Mouse (Mus musculus): ENCODE results near the gene Ctdspl. TPM values are rescaled to one million over a fixed set of nuclear protein-coding genes. Genes with fewer than 3 reads are reported as not detected.

The Ctdspl gene
- polyA plus RNA-seq, 1 experiment, result 29.3 TPM

GRCm38 (mm10) chr9:119037076-119037730 lies 111.0 kb downstream of the Ctdspl start:
- H3K4me1 ChIP-seq (ENCODE audit: control insufficient read depth, insufficient read depth, insufficient read length, low read length), result no peaks in the 10 kb centered on the region
- peaks cover 34% of the 10 kb centered on the region for H3K36me3 ChIP-seq (ENCODE audit: control insufficient read depth, insufficient read depth, low read length)
- no peak overlapping the region for H3K4me3 ChIP-seq (ENCODE audit: low read depth, low read length)
- H3K27me3 ChIP-seq (ENCODE audit: control insufficient read depth, insufficient read depth, low read length), result no peaks in the 10 kb centered on the region
- WGBS, result 83% methylated on average over 15 of the region's 15 CpGs
- H3K27ac ChIP-seq (ENCODE audit: insufficient read depth, low read depth, low read length), result no peak overlapping the region
- TF ChIP-seq CTCF (IDR thresholded peaks at IDR 0.05; ENCODE audit: extremely low read depth, insufficient read length, insufficient replicate concordance, low read depth, low read length), result no peak
- TF ChIP-seq POLR2A (IDR thresholded peaks at IDR 0.05; ENCODE audit: low read depth, low read length), result no peak

DNA sequence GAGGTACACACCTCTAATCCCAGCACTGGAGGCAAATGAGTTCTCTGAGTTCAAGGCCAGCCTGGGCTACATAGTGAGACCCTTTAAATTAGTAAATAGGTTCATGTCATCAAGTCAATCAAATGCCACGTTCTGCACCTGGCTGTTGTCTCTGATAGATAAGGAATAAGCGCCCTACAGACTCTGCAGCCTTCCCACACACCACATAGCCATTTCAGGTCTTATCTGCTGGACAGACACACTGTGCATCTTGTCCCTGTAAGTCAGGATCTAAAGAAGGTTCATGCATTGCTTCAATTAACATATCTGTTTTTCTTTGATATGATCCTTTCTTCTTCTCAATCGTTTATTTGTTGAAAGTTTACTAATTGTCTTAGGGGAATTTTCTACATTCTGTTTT lies 112.3 kb downstream of the Ctdspl start:
- Histone ChIP-seq H3K36me3 (ENCODE audit: control insufficient read depth, insufficient read depth, low read length) (peaks cover 29% of the 10 kb centered on the region), H3K4me1 (ENCODE audit: control insufficient read depth, insufficient read depth, insufficient read length, low read length) (no peaks in the 10 kb centered on the region), H3K27ac (ENCODE audit: insufficient read depth, low read depth, low read length) (no peak overlapping the region), H3K4me3 (ENCODE audit: low read depth, low read length) (no peak overlapping the region), H3K27me3 (ENCODE audit: control insufficient read depth, insufficient read depth, low read length) (no peaks in the 10 kb centered on the region)
- WGBS, result 82% methylated on average over 3 of the region's 3 CpGs
- TF ChIP-seq POLR2A (IDR thresholded peaks at IDR 0.05; ENCODE audit: low read depth, low read length) (no peak), CTCF (IDR thresholded peaks at IDR 0.05; ENCODE audit: extremely low read depth, insufficient read length, insufficient replicate concordance, low read depth, low read length) (no peak)

GRCm38 (mm10) chr9:119040101-119040775 lies 114.0 kb downstream of the Ctdspl start:
- Histone ChIP-seq H3K4me1 (ENCODE audit: control insufficient read depth, insufficient read depth, insufficient read length, low read length) (no peaks in the 10 kb centered on the region), H3K4me3 (ENCODE audit: low read depth, low read length) (no peak overlapping the region), H3K36me3 (ENCODE audit: control insufficient read depth, insufficient read depth, low read length) (peaks cover 23% of the 10 kb centered on the region), H3K27me3 (ENCODE audit: control insufficient read depth, insufficient read depth, low read length) (no peaks in the 10 kb centered on the region), H3K27ac (ENCODE audit: insufficient read depth, low read depth, low read length) (no peak overlapping the region)
- TF ChIP-seq POLR2A (IDR thresholded peaks at IDR 0.05; ENCODE audit: low read depth, low read length), result no peak
- TF ChIP-seq CTCF (IDR thresholded peaks at IDR 0.05; ENCODE audit: extremely low read depth, insufficient read length, insufficient replicate concordance, low read depth, low read length), result no peak
- 85% methylated on average over 15 of the region's 15 CpGs for WGBS

DNA sequence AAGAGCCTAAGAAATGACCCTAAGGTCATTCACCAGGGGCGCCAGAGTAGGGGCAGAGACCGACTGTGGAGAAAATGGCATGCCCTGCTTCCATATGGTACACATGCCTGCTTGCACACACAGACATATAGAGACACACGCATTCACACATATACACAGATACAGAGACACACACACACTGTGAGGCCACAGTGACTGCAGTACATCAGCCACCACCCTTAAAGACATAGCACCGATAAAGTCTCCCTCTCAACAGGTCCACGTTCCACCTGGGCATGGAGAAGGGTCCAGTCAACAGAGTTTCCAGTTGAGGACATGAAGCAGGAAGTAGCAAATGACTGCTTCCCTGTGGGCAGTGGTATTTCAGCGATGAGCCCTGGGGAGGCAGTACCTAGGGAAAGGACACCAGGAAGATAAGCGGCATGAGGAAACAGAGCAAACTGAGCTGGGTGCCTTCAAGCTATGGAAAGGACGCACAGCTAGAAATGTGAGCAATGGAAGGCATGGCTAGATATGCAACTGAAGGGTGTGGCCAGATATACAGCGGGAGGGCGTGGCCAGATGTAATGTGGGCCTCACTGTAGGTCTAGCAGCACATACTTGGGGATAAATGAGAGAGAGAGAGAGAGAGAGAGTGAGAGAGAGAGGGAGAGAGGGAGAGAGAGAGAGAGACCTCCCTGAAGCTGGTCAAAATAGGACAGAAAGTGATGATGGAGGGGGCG lies 122.1 kb downstream of the Ctdspl start:
- 46% methylated on average over 11 of the region's 11 CpGs for WGBS
- no peak overlapping the region for H3K4me3 ChIP-seq (ENCODE audit: low read depth, low read length)
- H3K36me3 ChIP-seq (ENCODE audit: control insufficient read depth, insufficient read depth, low read length), result no peaks in the 10 kb centered on the region
- no peak for TF ChIP-seq CTCF (IDR thresholded peaks at IDR 0.05; ENCODE audit: extremely low read depth, insufficient read length, insufficient replicate concordance, low read depth, low read length)
- no peak for TF ChIP-seq POLR2A (IDR thresholded peaks at IDR 0.05; ENCODE audit: low read depth, low read length)
- H3K27me3 ChIP-seq (ENCODE audit: control insufficient read depth, insufficient read depth, low read length), result peaks cover 5% of the 10 kb centered on the region
- H3K4me1 ChIP-seq (ENCODE audit: control insufficient read depth, insufficient read depth, insufficient read length, low read length), result peaks cover 10% of the 10 kb centered on the region
- H3K27ac ChIP-seq (ENCODE audit: insufficient read depth, low read depth, low read length), result no peak overlapping the region

GRCm38 (mm10) chr9:119051158-119051557 lies 124.9 kb downstream of the Ctdspl start:
- WGBS, result 77% methylated on average over 2 of the region's 2 CpGs
- no peaks in the 10 kb centered on the region for H3K36me3 ChIP-seq (ENCODE audit: control insufficient read depth, insufficient read depth, low read length)
- peaks cover 7% of the 10 kb centered on the region for H3K27me3 ChIP-seq (ENCODE audit: control insufficient read depth, insufficient read depth, low read length)
- H3K27ac ChIP-seq (ENCODE audit: insufficient read depth, low read depth, low read length), result no peak overlapping the region
- no peak overlapping the region for H3K4me3 ChIP-seq (ENCODE audit: low read depth, low read length)
- TF ChIP-seq CTCF (IDR thresholded peaks at IDR 0.05; ENCODE audit: extremely low read depth, insufficient read length, insufficient replicate concordance, low read depth, low read length), result no peak
- H3K4me1 ChIP-seq (ENCODE audit: control insufficient read depth, insufficient read depth, insufficient read length, low read length), result peaks cover 17% of the 10 kb centered on the region

DNA sequence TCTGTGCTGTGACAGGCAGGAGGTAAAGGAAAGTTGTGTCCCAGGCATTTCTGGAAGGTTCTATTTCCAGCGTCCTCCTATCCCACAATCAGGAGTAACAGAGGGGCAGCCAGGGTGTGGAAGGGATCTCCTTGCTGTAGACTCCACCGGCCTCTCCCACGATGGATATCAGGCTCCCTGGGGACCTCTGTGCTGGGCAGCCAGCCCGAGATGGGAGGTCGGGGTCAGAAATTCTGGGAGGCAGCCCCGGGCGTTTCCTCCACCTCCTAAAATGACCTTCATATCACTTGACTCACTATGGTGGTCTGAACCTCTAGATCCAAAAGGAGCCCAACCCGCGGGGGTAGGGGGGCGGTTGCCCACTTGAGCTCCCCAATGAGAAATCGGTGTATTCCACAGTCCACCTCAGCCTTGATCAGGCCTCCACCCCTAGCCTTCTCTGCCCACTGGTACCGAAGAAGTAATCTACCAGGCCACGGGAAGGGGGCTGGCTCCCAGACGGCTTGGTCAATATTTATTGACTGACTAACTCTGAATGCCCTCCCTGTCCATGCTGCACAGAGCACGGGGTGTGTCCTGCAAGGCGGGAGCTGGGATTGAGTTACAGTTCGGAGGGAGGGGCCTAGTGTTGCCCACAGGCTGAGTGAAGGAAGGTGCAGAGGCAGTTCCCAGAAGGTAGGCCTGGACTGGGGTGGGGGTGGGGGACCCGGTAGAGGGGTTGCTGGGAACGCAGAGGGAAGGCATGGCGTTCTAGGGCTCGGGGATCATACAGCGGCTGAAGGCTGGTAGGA lies 126.1 kb downstream of the Ctdspl start, which contains the start of gene Vill:
Gene Vill (plus strand): TSS at position 625 of the 791 bp plus-strand sequence.
- Histone ChIP-seq H3K27me3 (ENCODE audit: control insufficient read depth, insufficient read depth, low read length) (peaks cover 7% of the 10 kb centered on the region), H3K4me3 (ENCODE audit: low read depth, low read length) (peak within 1 kb of the TSS; percentile 30), H3K36me3 (ENCODE audit: control insufficient read depth, insufficient read depth, low read length) (no peaks in the 10 kb centered on the region), H3K4me1 (ENCODE audit: control insufficient read depth, insufficient read depth, insufficient read length, low read length) (peaks cover 17% of the 10 kb centered on the region), H3K27ac (ENCODE audit: insufficient read depth, low read depth, low read length) (no peak within 1 kb of the TSS)
- no peak for TF ChIP-seq CTCF (IDR thresholded peaks at IDR 0.05; ENCODE audit: extremely low read depth, insufficient read length, insufficient replicate concordance, low read depth, low read length)
- TF ChIP-seq POLR2A (IDR thresholded peaks at IDR 0.05; ENCODE audit: low read depth, low read length), result no peak
- WGBS, result 13% methylated on average over 22 of the region's 22 CpGs

Data from small intestine, adult 2 months (tissue).